9 mouse cellular contexts compared by ENCODE assay signal in genomic region chr16:13061113-13061512, GRCm38 (mm10). TPM values are rescaled to one million over a fixed set of nuclear protein-coding genes. Genes with fewer than 3 reads are reported as not detected.
DNase-seq lines count a peak whose midpoint lies in the region; ATAC-seq and TF ChIP-seq lines count a peak whose summit lies in the region.
"Had no signal": no experiment of that assay in that cellular context is flagged by ENCODE, and none has a peak within 500 bp of the region (broad histone marks: within the 10 kb centered on the region; RNA-seq: fewer than 3 reads in every experiment).

No protein-coding gene starts in this region.

- intact Hi-C loops in gastrocnemius, postnatal 36 days (cut with DNase I): no loop called here

- no peaks in the 10 kb centered on the region for H3K27me3 ChIP-seq in kidney, embryonic 15.5 days
- no peaks in the 10 kb centered on the region for H3K27me3 ChIP-seq in kidney, adult 2 months (replicated peaks; ENCODE audit: control insufficient read depth, insufficient read depth, low read length)
- H3K27me3 ChIP-seq in CH12.LX (replicated peaks): peaks cover 21% of the 10 kb centered on the region
- no peaks in the 10 kb centered on the region for H3K27me3 ChIP-seq in liver, embryonic 12.5 days (replicated peaks)

- dilution Hi-C loops in CH12.LX (cut with MboI; ENCODE audit: extremely low pct_ligation_motif_present, extremely low pct_unique_long_range_greater_than_20kb, low sequenced_read_pairs): no loop called here

- no peak for TF ChIP-seq EP300 in CH12.LX (IDR thresholded peaks at IDR 0.05; ENCODE audit: low read length)

- H3K9me3 ChIP-seq in kidney, embryonic 15.5 days (replicated peaks): no peaks in the 10 kb centered on the region
- no peaks in the 10 kb centered on the region for H3K9me3 ChIP-seq in CH12.LX (replicated peaks; ENCODE audit: low read length)
- H3K9me3 ChIP-seq in liver, embryonic 12.5 days (replicated peaks): no peaks in the 10 kb centered on the region

- in situ Hi-C loops in CH12.LX (cut with MboI; ENCODE audit: low pct_ligation_motif_present, low pct_unique_long_range_greater_than_20kb, low sequenced_read_pairs): no loop called here

- no peaks in the 10 kb centered on the region for H3K36me3 ChIP-seq in kidney, embryonic 15.5 days
- H3K36me3 ChIP-seq in kidney, adult 2 months (ENCODE audit: control insufficient read depth, insufficient read depth, low read length): no peaks in the 10 kb centered on the region
- no peaks in the 10 kb centered on the region for H3K36me3 ChIP-seq in CH12.LX (replicated peaks in 1 of 2; ENCODE audit: control insufficient read depth in 1 of 2, insufficient read depth in 1 of 2, low read length in 1 of 2)
- H3K36me3 ChIP-seq in liver, embryonic 12.5 days: no peaks in the 10 kb centered on the region

- ATAC-seq in kidney, embryonic 15.5 days (replicated peaks; ENCODE audit: low FRiP score): no peak
- peak; percentile 36 for ATAC-seq in activated CD4-positive, CD25-positive, alpha-beta regulatory T cell, adult 4 months
- ATAC-seq in liver, embryonic 12.5 days: no peak

- no peak overlapping the region for H3K9ac ChIP-seq in kidney, embryonic 15.5 days
- 0 out of 2 replicates have a peak overlapping the region, but pooled peaks have one; percentile 24 for H3K9ac ChIP-seq in CH12.LX (ENCODE audit: insufficient read depth, low read depth)
- H3K9ac ChIP-seq in liver, embryonic 12.5 days: no peak overlapping the region

- no peak for TF ChIP-seq RAD21 in CH12.LX (IDR thresholded peaks at IDR 0.05; ENCODE audit: low read depth, low read length)

- no peak for DNase-seq in kidney, adult 2 months
- DNase-seq in CH12.LX (ENCODE audit: extremely low read depth) (no peak), adipocyte (ENCODE audit: low spot score) (no peak)
- no peak for DNase-seq in gastrocnemius, postnatal 36 days
- no peak for DNase-seq in frontal cortex, postnatal 36 days (ENCODE audit: low spot score in 2 of 2)
- DNase-seq: gastrocnemius, postnatal 10 days had no signal

- no peak overlapping the region for H3K27ac ChIP-seq in kidney, embryonic 15.5 days
- H3K27ac ChIP-seq in kidney, adult 2 months (ENCODE audit: insufficient read depth, low read depth, low read length): no peak overlapping the region
- no peak overlapping the region for H3K27ac ChIP-seq in CH12.LX (ENCODE audit: insufficient read depth, low read depth)
- no peak overlapping the region for H3K27ac ChIP-seq in liver, embryonic 12.5 days

- TF ChIP-seq CTCF in kidney, adult 2 months (conservative IDR thresholded peaks at IDR 0.05; ENCODE audit: insufficient read depth, insufficient read length, low read depth, low read length): no peak
- no peak for TF ChIP-seq CTCF in CH12.LX (conservative IDR thresholded peaks at IDR 0.05 in 1 of 2, IDR thresholded peaks at IDR 0.05 in 1 of 2; ENCODE audit: low read depth in 2 of 2, low read length in 2 of 2)

- peaks cover 6% of the 10 kb centered on the region; the same call in 1 of the 2 replicates for H3K4me1 ChIP-seq in kidney, embryonic 15.5 days
- H3K4me1 ChIP-seq in kidney, adult 2 months (ENCODE audit: control insufficient read depth, insufficient read depth, low read length): no peaks in the 10 kb centered on the region
- H3K4me1 ChIP-seq in CH12.LX (ENCODE audit: control insufficient read depth in 1 of 2, insufficient read depth in 2 of 2): peaks cover 0 to 7% of the 10 kb centered on the region in 2 experiments; a peak in 2 of 4 replicates
- 0 out of 2 replicates have a peak, but pooled peaks cover 3% of the 10 kb centered on the region for H3K4me1 ChIP-seq in liver, embryonic 12.5 days

- H3K79me2 ChIP-seq in CH12.LX (replicated peaks; ENCODE audit: control insufficient read depth, extremely low read depth, insufficient read depth, poor library complexity, severe bottlenecking): no peaks in the 10 kb centered on the region

- no peak for TF ChIP-seq POLR2A in kidney, adult 2 months (IDR thresholded peaks at IDR 0.05; ENCODE audit: low read depth, low read length)
- TF ChIP-seq POLR2A in CH12.LX (IDR thresholded peaks at IDR 0.05; ENCODE audit: low read depth, low read length): no peak

- H3K4me3 ChIP-seq in kidney, embryonic 15.5 days (replicated peaks): peak overlapping the region; percentile 18; the same call in 1 of the 2 replicates
- no peak overlapping the region for H3K4me3 ChIP-seq in kidney, adult 2 months (ENCODE audit: insufficient read depth, low read depth, low read length)
- H3K4me3 ChIP-seq in CH12.LX (replicated peaks in 1 of 3; ENCODE audit: low read depth in 2 of 3, low read length in 2 of 3, poor library complexity in 1 of 3): peak overlapping the region in 1 of 3 experiments; percentile 14
- peak overlapping the region; percentile 15; the same call in 1 of the 2 replicates for H3K4me3 ChIP-seq in liver, embryonic 12.5 days

- peak overlapping the region; percentile 46 for H3K4me2 ChIP-seq in kidney, embryonic 15.5 days
- peak overlapping the region; percentile 53 for H3K4me2 ChIP-seq in CH12.LX (ENCODE audit: insufficient read depth, low read depth, poor library complexity, severe bottlenecking)
- H3K4me2 ChIP-seq in liver, embryonic 12.5 days: peak overlapping the region; percentile 49

- WGBS in kidney, embryonic 15.5 days: 36% methylated on average over 10 of the region's 10 CpGs
- 45% methylated on average over 10 of the region's 10 CpGs for WGBS in kidney, adult 2 months
- 17% methylated on average over 10 of the region's 10 CpGs for WGBS in liver, embryonic 12.5 days (ENCODE audit: insufficient replicate concordance)

TF ChIP-seq in CH12.LX, 34 proteins besides CTCF, POLR2A, EP300 and RAD21:
- TF ChIP-seq SMC3 (IDR thresholded peaks at IDR 0.05; ENCODE audit: low read depth, low read length): no peak
- 0 out of 2 replicates have a peak, but pooled peaks have one; percentile 17 for TF ChIP-seq MXI1 (IDR thresholded peaks at IDR 0.05; ENCODE audit: low read depth, low read length)

RNA-seq across cellular contexts. Expression of gene Ercc4, which starts 48.4 kb away (rescaled TPM):
- polyA plus RNA-seq in kidney, embryonic 15.5 days (2015; fragmentation: Nextera tagmentation; extraction: Ambion mirVana): 14.0 and 15.0 TPM in 2 replicates
- 10.0 and 13.2 TPM in 2 replicates for polyA plus RNA-seq in kidney, adult 2 months (2012; rRNA removed)
- total RNA-seq in CH12.LX (2012; rRNA removed): 16.6 and 18.3 TPM in 2 replicates
- 9.6 and 10.1 TPM in 2 replicates for total RNA-seq in CH12.LX (2014; rRNA removed)
- polyA plus RNA-seq in CH12.LX (2012; ENCODE audit: insufficient read length, low read depth): 23.0 and 23.3 TPM in 2 replicates
- 10 to 100 TPM; 18.3 to 19.9 TPM for polyA plus RNA-seq in activated CD4-positive, CD25-positive, alpha-beta regulatory T cell, adult 4 months (2017; shearing (Covaris generic))
- 7.9 and 8.2 TPM in 2 replicates for polyA plus RNA-seq in liver, embryonic 12.5 days (2016; fragmentation: Nextera tagmentation; extraction: Ambion mirVana)
- total RNA-seq in gastrocnemius, postnatal 36 days (2021): 1 to 10 TPM; 4.0 to 6.0 TPM
